Mouse (Mus musculus): ENCODE data around the gene Nin. TPM values are rescaled to one million over a fixed set of nuclear protein-coding genes. Genes with fewer than 3 reads are reported as not detected.

The Nin gene
- polyA plus RNA-seq, 1 experiment from 2014 or later, result 7.9 TPM

- Histone ChIP-seq H3K27me3 (ENCODE audit: control insufficient read depth, insufficient read depth, low read length) (no peaks in the 10 kb centered on the region), H3K4me2 (ENCODE audit: low read depth, low read length) (no peak overlapping the region), H3K36me3 (ENCODE audit: control insufficient read depth, insufficient read depth) (no peaks in the 10 kb centered on the region), H3K4me1 (ENCODE audit: control insufficient read depth, insufficient read depth, low read length) (peaks cover 7% of the 10 kb centered on the region; the same call in 1 of the 2 replicates), H3K27ac (ENCODE audit: low read length) (no peak overlapping the region), H3K4me3 (ENCODE audit: low read length) (no peak overlapping the region), H3K9me3 (replicated peaks; ENCODE audit: control insufficient read depth, low read length) (no peaks in the 10 kb centered on the region), H3K9ac (ENCODE audit: low read length) (no peak overlapping the region)
- no peak for ATAC-seq (replicated peaks; ENCODE audit: extremely low read depth, insufficient read depth, low FRiP score)
- 67% methylated on average over 9 of the region's 9 CpGs for WGBS
These were observed 45.7 kb downstream of the Nin start for GRCm38 (mm10) chr12:70067849-70068248.

GRCm38 (mm10) chr12:70062114-70062513, 51.4 kb downstream of the Nin start:
- Histone ChIP-seq H3K27ac (ENCODE audit: low read length) (no peak overlapping the region), H3K9me3 (replicated peaks; ENCODE audit: control insufficient read depth, low read length) (no peaks in the 10 kb centered on the region), H3K4me3 (ENCODE audit: low read length) (no peak overlapping the region), H3K4me1 (ENCODE audit: control insufficient read depth, insufficient read depth, low read length) (no peaks in the 10 kb centered on the region), H3K9ac (ENCODE audit: low read length) (no peak overlapping the region), H3K27me3 (ENCODE audit: control insufficient read depth, insufficient read depth, low read length) (no peaks in the 10 kb centered on the region), H3K4me2 (ENCODE audit: low read depth, low read length) (no peak overlapping the region), H3K36me3 (ENCODE audit: control insufficient read depth, insufficient read depth) (peaks cover 9% of the 10 kb centered on the region; the same call in 1 of the 2 replicates)
- WGBS, result 33% methylated on average over 3 of the region's 3 CpGs
- ATAC-seq (replicated peaks; ENCODE audit: extremely low read depth, insufficient read depth, low FRiP score), result no peak

GRCm38 (mm10) chr12:70058956-70059851, 54.3 kb downstream of the Nin start:
- no peak for ATAC-seq (replicated peaks; ENCODE audit: extremely low read depth, insufficient read depth, low FRiP score)
- Histone ChIP-seq H3K4me1 (ENCODE audit: control insufficient read depth, insufficient read depth, low read length) (no peaks in the 10 kb centered on the region), H3K9ac (ENCODE audit: low read length) (no peak overlapping the region), H3K36me3 (ENCODE audit: control insufficient read depth, insufficient read depth) (peaks cover 30% of the 10 kb centered on the region), H3K9me3 (replicated peaks; ENCODE audit: control insufficient read depth, low read length) (no peaks in the 10 kb centered on the region), H3K27ac (ENCODE audit: low read length) (no peak overlapping the region), H3K27me3 (ENCODE audit: control insufficient read depth, insufficient read depth, low read length) (no peaks in the 10 kb centered on the region), H3K4me3 (ENCODE audit: low read length) (no peak overlapping the region), H3K4me2 (ENCODE audit: low read depth, low read length) (no peak overlapping the region)
- 72% methylated on average over 14 of the region's 14 CpGs for WGBS

DNA sequence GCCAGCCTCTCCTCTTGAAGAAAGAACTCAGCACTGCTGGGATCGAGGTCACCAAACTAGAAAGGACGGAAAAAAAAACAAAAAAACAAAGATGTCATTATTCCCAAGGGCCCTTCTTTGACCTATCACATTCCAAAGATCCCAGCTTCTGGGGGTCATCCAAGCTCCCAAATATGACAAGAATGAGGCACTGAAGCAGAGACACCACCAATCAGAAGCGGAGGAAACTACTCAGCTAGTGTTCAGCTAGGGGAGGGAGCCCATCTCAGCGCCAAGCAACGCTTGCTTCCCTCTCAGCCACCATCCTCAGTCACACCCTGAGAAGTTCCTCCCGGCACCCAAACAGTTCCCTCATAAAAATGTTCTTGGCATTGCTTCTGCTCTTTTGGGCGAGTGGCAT, 62.8 kb downstream of the Nin start:
- Histone ChIP-seq H3K4me2 (ENCODE audit: low read depth, low read length) (no peak overlapping the region), H3K27ac (ENCODE audit: low read length) (no peak overlapping the region), H3K36me3 (ENCODE audit: control insufficient read depth, insufficient read depth) (peaks cover 49% of the 10 kb centered on the region), H3K9me3 (replicated peaks; ENCODE audit: control insufficient read depth, low read length) (no peaks in the 10 kb centered on the region), H3K9ac (ENCODE audit: low read length) (no peak overlapping the region), H3K4me1 (ENCODE audit: control insufficient read depth, insufficient read depth, low read length) (no peaks in the 10 kb centered on the region; the same call in 1 of the 2 replicates), H3K27me3 (ENCODE audit: control insufficient read depth, insufficient read depth, low read length) (no peaks in the 10 kb centered on the region), H3K4me3 (ENCODE audit: low read length) (no peak overlapping the region)
- 57% methylated on average over 7 of the region's 7 CpGs for WGBS
- no peak for ATAC-seq (replicated peaks; ENCODE audit: extremely low read depth, insufficient read depth, low FRiP score)

DNA sequence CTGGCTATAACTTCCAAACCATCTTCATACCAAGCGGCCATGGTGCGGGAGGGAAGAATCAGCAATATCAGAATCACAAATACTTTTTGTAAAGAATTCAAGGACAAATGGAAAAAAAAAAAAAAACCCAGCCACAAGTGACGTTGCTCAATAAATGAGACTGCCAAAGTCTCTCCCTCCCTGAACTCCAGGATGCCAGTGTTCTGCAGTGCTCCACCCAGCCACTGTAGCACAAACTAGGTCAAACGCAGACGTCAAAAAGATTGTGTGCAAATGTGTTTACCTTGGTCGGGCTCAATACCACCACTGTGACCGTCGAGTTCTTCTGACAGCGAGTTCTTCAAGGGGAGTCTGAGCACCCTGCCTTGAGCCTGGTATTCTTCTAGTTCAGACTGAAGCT, 64.8 kb downstream of the Nin start:
- no peak overlapping the region for H3K9ac ChIP-seq (ENCODE audit: low read length)
- no peaks in the 10 kb centered on the region for H3K27me3 ChIP-seq (ENCODE audit: control insufficient read depth, insufficient read depth, low read length)
- H3K27ac ChIP-seq (ENCODE audit: low read length), result no peak overlapping the region
- H3K9me3 ChIP-seq (replicated peaks; ENCODE audit: control insufficient read depth, low read length), result no peaks in the 10 kb centered on the region
- no peak overlapping the region for H3K4me2 ChIP-seq (ENCODE audit: low read depth, low read length)
- peaks cover 39% of the 10 kb centered on the region for H3K36me3 ChIP-seq (ENCODE audit: control insufficient read depth, insufficient read depth)
- no peaks in the 10 kb centered on the region; the same call in 1 of the 2 replicates for H3K4me1 ChIP-seq (ENCODE audit: control insufficient read depth, insufficient read depth, low read length)
- H3K4me3 ChIP-seq (ENCODE audit: low read length), result no peak overlapping the region
- no peak for ATAC-seq (replicated peaks; ENCODE audit: extremely low read depth, insufficient read depth, low FRiP score)
- WGBS, result 74% methylated on average over 9 of the region's 9 CpGs

DNA sequence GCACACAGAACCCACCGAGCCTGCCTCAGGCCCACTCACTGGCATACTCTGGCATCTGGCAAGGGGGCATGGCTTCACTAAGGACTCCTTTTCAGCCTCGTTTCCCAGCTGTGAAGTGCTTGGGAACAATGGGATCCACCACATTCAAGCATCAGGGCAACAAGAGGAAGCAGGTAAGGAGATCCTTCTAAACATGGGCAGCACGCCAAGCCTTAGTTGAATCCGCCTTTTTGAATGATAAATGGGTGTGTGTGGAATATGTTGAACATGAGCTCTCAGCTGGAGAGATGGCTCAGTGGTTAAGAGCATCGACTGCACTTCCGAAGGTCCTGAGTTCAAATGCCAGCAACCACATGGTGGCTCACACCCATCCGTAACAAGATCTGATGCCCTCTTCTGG, 66.2 kb downstream of the Nin start:
- Histone ChIP-seq H3K9me3 (replicated peaks; ENCODE audit: control insufficient read depth, low read length) (no peaks in the 10 kb centered on the region), H3K4me3 (ENCODE audit: low read length) (no peak overlapping the region), H3K27me3 (ENCODE audit: control insufficient read depth, insufficient read depth, low read length) (no peaks in the 10 kb centered on the region), H3K27ac (ENCODE audit: low read length) (no peak overlapping the region), H3K4me2 (ENCODE audit: low read depth, low read length) (no peak overlapping the region), H3K4me1 (ENCODE audit: control insufficient read depth, insufficient read depth, low read length) (no peaks in the 10 kb centered on the region; the same call in 1 of the 2 replicates), H3K9ac (ENCODE audit: low read length) (no peak overlapping the region), H3K36me3 (ENCODE audit: control insufficient read depth, insufficient read depth) (peaks cover 33% of the 10 kb centered on the region)
- 79% methylated on average over 7 of the region's 7 CpGs for WGBS
- no peak for ATAC-seq (replicated peaks; ENCODE audit: extremely low read depth, insufficient read depth, low FRiP score)

- H3K4me1 ChIP-seq (ENCODE audit: control insufficient read depth, insufficient read depth, low read length), result no peaks in the 10 kb centered on the region
- no peak overlapping the region for H3K4me2 ChIP-seq (ENCODE audit: low read depth, low read length)
- H3K9me3 ChIP-seq (replicated peaks; ENCODE audit: control insufficient read depth, low read length), result no peaks in the 10 kb centered on the region
- H3K4me3 ChIP-seq (ENCODE audit: low read length), result no peak overlapping the region
- H3K27me3 ChIP-seq (ENCODE audit: control insufficient read depth, insufficient read depth, low read length), result no peaks in the 10 kb centered on the region
- ATAC-seq (replicated peaks; ENCODE audit: extremely low read depth, insufficient read depth, low FRiP score), result no peak
- WGBS, result 62% methylated on average over 4 of the region's 4 CpGs
- H3K36me3 ChIP-seq (ENCODE audit: control insufficient read depth, insufficient read depth), result peaks cover 37% of the 10 kb centered on the region
- H3K9ac ChIP-seq (ENCODE audit: low read length), result no peak overlapping the region
- H3K27ac ChIP-seq (ENCODE audit: low read length), result peak overlapping the region; percentile 9; the same call in 1 of the 2 replicates
These were observed 69.2 kb downstream of the Nin start for GRCm38 (mm10) chr12:70044353-70044752.

DNA sequence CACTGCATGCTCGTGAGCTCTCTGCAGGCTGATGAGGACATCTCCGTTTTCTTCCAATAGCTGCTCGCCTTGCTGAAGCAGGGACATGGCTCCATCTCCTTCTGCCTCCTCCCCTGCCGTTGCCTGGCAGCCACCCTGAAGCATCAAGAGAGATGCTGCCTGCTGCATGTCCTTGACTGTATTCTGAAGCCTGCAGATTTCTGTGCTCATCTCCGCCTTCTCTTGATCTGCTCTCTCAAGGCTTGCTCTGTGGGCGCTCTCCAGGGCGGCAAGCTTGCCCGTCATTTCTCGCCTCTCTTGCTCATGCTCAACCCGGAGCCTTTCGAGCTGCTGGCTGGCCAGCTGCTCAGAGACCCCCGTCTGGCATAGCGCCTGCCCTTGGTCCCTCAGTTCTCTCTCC, 70.1 kb downstream of the Nin start:
- H3K4me3 ChIP-seq (ENCODE audit: low read length), result no peak overlapping the region
- no peaks in the 10 kb centered on the region for H3K9me3 ChIP-seq (replicated peaks; ENCODE audit: control insufficient read depth, low read length)
- H3K4me1 ChIP-seq (ENCODE audit: control insufficient read depth, insufficient read depth, low read length), result no peaks in the 10 kb centered on the region
- no peak for ATAC-seq (replicated peaks; ENCODE audit: extremely low read depth, insufficient read depth, low FRiP score)
- H3K4me2 ChIP-seq (ENCODE audit: low read depth, low read length), result no peak overlapping the region
- no peak overlapping the region for H3K9ac ChIP-seq (ENCODE audit: low read length)
- no peak overlapping the region for H3K27ac ChIP-seq (ENCODE audit: low read length)
- 84% methylated on average over 13 of the region's 13 CpGs for WGBS
- H3K27me3 ChIP-seq (ENCODE audit: control insufficient read depth, insufficient read depth, low read length), result no peaks in the 10 kb centered on the region
- H3K36me3 ChIP-seq (ENCODE audit: control insufficient read depth, insufficient read depth), result peaks cover 37% of the 10 kb centered on the region

- Histone ChIP-seq H3K4me2 (ENCODE audit: low read depth, low read length) (no peak overlapping the region), H3K36me3 (ENCODE audit: control insufficient read depth, insufficient read depth) (peaks cover 35% of the 10 kb centered on the region), H3K9ac (ENCODE audit: low read length) (no peak overlapping the region), H3K27me3 (ENCODE audit: control insufficient read depth, insufficient read depth, low read length) (no peaks in the 10 kb centered on the region), H3K9me3 (replicated peaks; ENCODE audit: control insufficient read depth, low read length) (no peaks in the 10 kb centered on the region), H3K27ac (ENCODE audit: low read length) (no peak overlapping the region), H3K4me3 (ENCODE audit: low read length) (no peak overlapping the region), H3K4me1 (ENCODE audit: control insufficient read depth, insufficient read depth, low read length) (no peaks in the 10 kb centered on the region)
- ATAC-seq (replicated peaks; ENCODE audit: extremely low read depth, insufficient read depth, low FRiP score), result no peak
- 86% methylated on average over 6 of the region's 6 CpGs for WGBS
These were observed 72.5 kb downstream of the Nin start for GRCm38 (mm10) chr12:70040981-70041380.
